Mouse (Mus musculus) G1E (cell line): ENCODE data around the gene Ddx31.

ENCODE experiments used
- CTCF ChIP-seq: IDR thresholded peaks from 2 replicates; pipeline ENCODE4 v1.5.1; 2012; ENCODE audit warnings: low read depth, low read length, inconsistent platforms, mixed read lengths
- GATA1 ChIP-seq: IDR thresholded peaks from 2 replicates; pipeline ENCODE4 v1.6.1; 2012; ENCODE audit warnings: borderline replicate concordance, low read length, inconsistent platforms, mixed read lengths
- GATA2 ChIP-seq: IDR thresholded peaks from 2 replicates; pipeline ENCODE4 v1.6.1; 2012; ENCODE audit warnings: low read depth, low read length, inconsistent platforms, borderline replicate concordance
- POLR2AphosphoS5 ChIP-seq: IDR thresholded peaks from 2 replicates; pipeline ENCODE4 v1.6.1; 2012; ENCODE audit warnings: low read depth, low read length, inconsistent platforms; ENCODE audit not compliant: insufficient replicate concordance
- TAL1 ChIP-seq: conservative IDR thresholded peaks from 2 replicates; pipeline ENCODE4 v1.6.1; 2012; ENCODE audit warnings: low read depth, low read length, inconsistent platforms, mixed read lengths

DNA sequence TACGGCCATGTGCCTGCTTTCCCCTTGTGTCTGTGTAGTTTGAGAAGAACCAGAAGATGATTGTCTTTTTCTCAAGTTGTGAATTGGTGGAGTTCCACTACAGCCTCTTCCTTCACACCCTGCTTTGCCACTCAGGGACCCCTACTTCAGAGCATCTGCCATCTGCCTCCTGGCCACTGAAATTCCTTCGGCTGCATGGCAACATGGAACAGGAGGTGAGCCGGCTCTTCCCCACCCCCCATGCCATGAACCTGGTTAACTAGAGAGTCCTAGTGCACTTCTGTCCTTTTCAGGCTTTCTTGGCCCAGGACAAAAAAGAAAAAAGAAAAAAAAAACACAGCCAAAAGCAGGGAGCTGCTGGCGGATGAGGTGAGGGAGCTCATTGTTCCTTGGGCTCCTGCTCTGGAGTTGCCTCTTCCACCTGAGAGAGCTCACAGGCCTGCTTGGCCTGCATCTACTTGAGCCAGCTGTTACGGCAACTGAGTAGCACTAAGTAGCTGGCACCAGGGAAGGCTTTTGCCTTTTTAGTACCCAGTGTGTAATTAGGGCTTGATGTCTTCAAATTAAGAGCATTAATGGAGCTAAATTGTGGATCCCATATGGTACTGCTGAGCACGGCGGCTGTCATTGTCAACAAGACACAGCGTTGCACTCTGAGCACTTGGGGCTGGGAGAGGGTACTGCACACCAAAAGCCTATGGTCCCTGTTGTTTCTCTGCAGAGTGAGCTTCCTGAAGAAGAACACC, 20.6 kb downstream of the Ddx31 start:
- no peak for TF ChIP-seq GATA1
- no peak for TF ChIP-seq CTCF
- no peak for TF ChIP-seq GATA2
- no peak for TF ChIP-seq TAL1
- TF ChIP-seq POLR2AphosphoS5, result no peak
